Mouse (Mus musculus): Measurements from ENCODE around the gene Gm3285.
A peak's percentile ranks its signal among the peaks of the same experiment; 100 is the strongest.

Gene Gm3285

DNA sequence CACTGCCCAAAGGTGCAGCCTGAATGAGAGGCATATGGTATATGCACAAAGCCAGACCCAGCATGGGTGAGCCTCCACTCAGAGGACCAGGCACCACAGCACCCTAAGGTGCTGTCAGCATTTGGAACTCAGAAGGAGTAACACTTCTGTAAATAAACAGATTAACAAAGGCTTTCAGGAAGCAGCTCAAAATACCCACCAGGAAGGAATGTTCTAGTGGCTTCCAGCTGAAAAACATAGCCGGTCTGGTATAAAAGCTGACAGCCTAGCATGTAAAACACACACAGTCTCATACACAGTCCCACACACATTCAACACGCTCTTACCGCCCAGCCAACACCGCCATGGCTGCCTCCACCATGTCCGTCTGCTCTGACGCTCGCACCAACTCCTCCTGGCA lies at the start of gene Gm3285:
TSS of gene Gm3285 (plus strand) at position 301 of the 400 bp plus-strand sequence.
- no peak for DNase-seq (ENCODE audit: low spot score in 2 of 2)

DNA sequence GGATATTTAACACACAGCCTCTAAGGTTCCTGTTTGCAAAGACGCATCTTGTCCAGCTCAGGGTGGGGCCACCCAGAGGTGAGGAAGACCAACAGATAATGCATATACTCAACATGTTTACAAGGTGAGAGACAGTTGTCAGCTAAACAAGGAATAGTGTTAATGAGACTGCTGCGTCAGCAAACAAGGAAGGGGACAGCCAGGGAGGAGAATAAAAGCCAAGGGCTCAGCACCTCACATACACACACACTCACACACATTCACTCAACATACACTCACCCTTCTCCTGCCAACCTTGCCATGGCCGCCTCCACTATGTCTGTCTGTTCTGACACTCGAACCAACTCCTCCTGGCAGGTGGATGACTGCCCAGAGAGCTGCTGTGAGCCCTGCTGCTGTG lies 47.4 kb upstream of the Gm3285 start, which contains the start of gene Gm2696:
TSS of gene Gm2696 (plus strand) at position 301 of the 400 bp plus-strand sequence.
- no peak for DNase-seq (ENCODE audit: low spot score in 2 of 2)

DNA sequence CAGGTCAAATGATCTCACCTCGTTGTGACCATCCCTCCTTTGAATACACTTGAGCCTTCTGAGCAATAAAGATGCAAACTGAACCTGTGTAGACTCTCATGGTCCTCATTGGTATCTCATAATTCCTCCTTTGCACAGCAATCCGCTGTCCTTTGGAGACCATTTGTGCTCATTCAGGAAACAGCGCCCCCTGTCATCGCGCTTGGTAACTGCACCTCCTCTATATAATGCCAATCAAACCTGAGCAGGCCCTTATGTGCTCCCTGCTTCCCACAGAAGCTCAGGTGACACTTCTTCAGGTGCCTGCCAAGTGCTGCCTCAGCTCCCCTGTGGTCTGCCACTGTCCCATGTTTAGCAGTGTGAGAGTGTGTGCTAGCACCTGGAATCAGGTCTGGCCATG lies 46.3 kb upstream of the Gm3285 start:
- DNase-seq (ENCODE audit: low spot score in 2 of 2) = peak in 1 of 2 experiments; percentile 38

- DNase-seq (ENCODE audit: low spot score in 2 of 2) = no peak
Observed at GRCm38 (mm10) chr10:77818523-77818922, 43.3 kb upstream of the Gm3285 start.

DNA sequence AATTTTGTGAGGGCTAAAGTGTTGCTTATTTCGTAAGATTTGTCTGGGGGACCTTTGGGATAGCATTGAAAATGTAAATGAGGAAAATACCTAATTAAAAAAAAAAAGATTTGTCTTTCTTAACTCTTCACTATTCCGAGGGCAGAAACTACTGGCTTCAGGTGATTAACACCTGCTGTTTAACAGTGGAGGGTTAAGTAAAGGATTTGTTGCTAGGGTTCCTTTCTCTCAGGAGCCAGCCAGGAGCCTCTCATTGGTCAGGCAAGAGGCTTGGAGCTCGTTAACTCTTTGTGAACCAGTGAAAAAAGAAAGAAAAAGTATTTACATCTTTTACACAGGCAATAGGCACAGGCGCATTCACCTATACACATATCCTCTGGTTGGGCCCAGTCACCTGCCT lies 42.6 kb upstream of the Gm3285 start:
- no peak for DNase-seq (ENCODE audit: low spot score in 2 of 2)

DNA sequence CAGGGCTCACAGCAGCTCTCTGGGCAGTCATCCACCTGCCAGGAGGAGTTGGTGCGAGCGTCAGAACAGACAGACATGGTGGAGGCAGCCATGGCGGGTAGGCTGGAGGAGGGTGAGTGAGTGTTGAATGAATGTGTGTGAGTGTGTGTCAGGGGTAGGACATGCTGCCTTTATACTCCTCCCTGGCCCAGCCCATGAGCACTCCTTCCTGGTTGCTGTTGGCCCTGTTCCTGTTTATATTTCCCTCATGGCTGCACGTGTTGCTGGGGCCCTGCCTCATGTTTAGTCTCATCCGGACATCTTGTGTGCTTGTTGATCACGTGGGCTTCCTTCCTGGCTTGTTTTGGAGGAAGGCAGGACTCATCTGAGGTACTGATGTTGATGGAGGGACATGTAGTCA lies 34.8 kb upstream of the Gm3285 start, which contains the start of gene Krtap10-4:
TSS of gene Krtap10-4 (minus strand) at position 145 of the 400 bp plus-strand sequence.
- no peak for DNase-seq (ENCODE audit: low spot score in 2 of 2)

DNA sequence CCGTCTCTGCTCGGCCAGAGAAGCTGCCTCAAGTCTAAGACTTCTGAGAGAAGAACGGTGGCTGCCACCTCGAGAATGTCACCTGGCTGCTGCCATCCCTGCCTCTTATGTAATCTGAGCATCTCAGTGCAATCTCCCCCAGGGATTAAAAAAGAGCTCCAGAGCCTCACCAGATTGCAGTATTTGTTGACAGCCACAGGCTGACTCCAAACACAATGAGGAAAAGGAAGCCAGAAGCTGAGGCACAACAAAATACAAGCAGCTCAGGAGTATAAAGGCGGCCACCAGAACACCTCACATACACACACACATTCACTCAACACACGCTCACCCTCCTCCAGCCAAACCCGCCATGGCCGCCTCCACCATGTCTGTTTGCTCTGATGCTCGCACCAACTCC lies 26.1 kb upstream of the Gm3285 start, which contains the start of gene Krtap10-10:
TSS of gene Krtap10-10 (plus strand) at position 301 of the 400 bp plus-strand sequence.
- no peak for DNase-seq (ENCODE audit: low spot score in 2 of 2)

DNA sequence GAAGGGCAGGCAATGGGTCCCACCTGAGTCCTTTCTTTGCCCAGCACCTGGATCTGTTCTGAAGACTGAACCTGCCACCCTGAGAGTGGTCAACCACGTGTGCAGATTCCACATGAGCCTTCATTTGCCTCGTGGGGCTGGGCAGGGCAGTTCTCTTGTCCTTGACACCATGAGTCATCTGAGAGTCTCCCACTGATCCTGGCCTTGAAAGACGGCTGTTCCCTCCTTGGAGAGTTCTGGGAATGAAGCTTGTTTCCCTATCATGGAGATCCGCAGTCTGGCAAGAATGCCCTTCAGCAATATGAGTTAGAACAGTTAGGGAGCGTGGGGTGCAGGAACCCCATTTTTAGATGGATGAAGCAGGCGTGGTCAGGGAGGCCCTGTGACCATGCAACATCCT lies 22.8 kb upstream of the Gm3285 start:
- DNase-seq (ENCODE audit: low spot score in 2 of 2) = no peak

GRCm38 (mm10) chr10:77846503-77846902 lies 15.3 kb upstream of the Gm3285 start, which contains the start of gene Gm36176:
Gene Gm36176 (plus strand): TSS chr10:77846803.
- DNase-seq (ENCODE audit: low spot score in 2 of 2) = no peak

- DNase-seq (ENCODE audit: low spot score in 2 of 2) = no peak
Observed at GRCm38 (mm10) chr10:77846961-77847360, 14.8 kb upstream of the Gm3285 start.

GRCm38 (mm10) chr10:77847538-77847937 lies 14.2 kb upstream of the Gm3285 start:
- no peak for DNase-seq (ENCODE audit: low spot score in 2 of 2)

DNA sequence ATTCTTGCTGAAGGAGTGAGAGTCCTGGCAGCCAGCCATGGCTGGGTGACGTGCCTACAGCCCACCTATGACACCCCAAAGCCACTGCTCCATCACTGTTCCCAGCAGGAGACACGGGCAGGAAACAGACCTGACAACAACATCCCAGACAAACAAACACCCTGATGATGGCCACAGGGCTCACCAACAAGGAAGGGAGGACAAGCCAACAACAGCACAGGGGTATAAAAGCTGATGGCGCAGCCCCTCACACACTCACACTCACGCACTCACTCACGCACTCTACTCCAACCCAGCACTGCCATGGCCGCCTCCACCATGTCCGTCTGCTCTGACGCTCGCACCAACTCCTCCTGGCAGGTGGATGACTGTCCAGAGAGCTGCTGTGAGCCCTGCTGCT lies 9.2 kb upstream of the Gm3285 start, which contains the start of gene Gm10318:
TSS of gene Gm10318 (plus strand) at position 301 of the 400 bp plus-strand sequence.
- DNase-seq (ENCODE audit: low spot score in 2 of 2) = no peak

DNA sequence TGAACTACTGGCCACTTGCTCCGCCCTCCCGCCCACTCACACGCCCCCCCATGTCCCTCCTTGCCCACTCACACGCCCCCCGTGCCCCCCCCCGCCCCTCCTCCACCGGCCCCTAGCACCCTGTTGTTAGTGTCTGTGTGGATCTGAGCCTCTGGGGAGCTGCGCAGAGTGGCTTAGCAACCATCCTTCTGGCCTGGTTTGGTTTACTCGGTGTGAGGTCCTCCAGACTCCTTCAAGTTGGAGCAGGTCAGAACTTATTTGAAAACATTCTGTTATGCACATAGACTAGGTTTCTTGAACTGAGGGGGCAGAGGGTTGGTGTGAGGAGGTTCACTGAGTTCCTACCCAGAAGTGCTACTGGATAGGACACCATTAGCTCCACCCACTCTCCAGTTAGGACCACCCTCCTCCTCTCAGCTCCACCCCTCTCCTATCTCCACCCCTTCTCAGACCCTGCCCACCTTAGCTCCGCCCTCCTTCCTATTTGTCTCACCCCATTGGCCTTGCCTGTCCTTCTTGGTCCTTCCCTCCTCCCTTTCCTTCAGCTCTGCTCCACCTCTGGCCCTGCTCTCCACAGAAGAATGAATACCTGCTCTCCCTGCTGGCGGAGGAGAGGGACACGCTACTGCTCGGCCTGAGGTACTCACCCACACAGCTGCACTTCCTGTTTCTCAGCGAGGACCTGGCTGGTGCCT lies 2.4 kb downstream of the Gm3285 start:
- no peak for DNase-seq (ENCODE audit: low spot score in 2 of 2)

DNA sequence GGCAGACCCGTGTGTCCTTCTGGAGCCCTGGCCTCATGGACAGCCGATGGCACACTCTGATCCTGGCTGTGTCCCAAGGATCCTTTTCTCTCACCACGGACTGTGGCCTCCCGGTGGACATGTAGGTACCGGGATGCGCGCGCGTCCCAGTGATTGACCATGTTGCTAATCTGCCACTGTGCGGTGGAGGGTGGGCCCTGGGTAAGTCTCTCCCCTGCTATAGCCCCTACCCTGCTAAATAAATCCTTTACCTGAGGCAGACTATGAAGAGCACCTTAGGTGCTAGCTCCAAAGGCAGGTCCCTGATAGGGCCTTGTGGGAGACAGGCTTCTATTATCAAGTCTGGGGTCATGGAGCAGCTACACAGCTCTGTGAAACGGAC lies 3.0 kb downstream of the Gm3285 start:
- DNase-seq (ENCODE audit: low spot score in 2 of 2) = no peak

DNA sequence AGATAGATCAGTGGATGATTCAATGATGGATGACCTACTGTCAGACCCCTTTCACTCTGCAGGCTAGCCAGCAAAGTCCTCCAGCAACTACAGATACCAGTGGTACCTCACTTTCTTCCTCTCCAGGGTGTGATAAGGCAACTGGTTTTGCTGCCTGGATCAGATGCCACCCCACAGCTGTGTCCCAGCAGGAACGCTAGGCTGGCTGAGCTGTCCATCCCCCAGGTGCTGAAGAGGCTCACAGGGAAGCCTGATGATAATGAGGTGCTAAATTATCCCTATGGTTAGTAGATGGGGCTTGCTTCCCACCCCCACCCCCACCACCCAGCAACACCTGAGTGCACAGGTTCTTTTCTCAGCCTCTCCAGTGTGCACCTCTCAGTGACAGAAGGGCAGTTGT lies 5.8 kb downstream of the Gm3285 start:
- no peak for DNase-seq (ENCODE audit: low spot score in 2 of 2)

- DNase-seq (ENCODE audit: low spot score in 2 of 2) = no peak
Observed at GRCm38 (mm10) chr10:77869651-77870050, 7.9 kb downstream of the Gm3285 start.

DNA sequence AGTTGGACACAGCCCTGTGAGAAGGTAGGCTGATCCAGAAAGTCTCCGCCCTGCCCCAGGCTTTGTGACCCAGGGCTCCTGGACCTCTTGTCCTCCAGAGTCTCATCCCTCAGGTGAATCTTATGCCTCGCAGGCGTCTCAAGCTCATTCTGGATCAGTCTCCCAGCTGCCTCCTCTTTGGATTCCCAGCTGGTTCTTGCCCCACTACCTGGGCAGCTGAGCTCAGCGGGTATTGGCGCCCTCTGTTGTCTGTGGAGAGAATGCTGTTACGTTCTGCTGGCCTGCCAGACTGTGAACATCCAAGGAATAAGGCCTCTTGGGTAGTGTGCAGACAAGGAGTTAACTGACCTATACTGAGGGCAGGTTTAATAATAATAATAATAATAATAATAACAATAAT lies 17.2 kb downstream of the Gm3285 start:
- DNase-seq (ENCODE audit: low spot score in 2 of 2) = no peak

DNA sequence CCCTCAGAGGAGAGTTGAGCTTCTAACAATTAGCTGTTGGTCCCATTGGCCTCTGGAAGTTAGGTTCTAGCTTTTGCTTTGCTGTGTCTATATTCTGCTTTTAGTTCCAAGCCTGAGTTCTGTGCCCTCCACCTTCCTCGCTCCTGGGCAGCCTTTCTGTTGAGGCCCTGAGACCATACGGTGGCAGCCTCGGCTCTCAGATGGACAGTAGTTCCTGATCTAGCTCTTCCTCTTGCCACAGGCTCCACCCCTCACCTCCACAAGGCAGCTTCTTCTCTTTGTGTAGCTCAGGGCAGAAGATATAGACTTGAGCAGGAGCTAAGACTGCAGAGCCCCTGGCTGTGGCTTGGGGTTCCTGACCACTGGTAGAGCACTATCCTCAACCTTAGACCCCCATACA lies 18.5 kb downstream of the Gm3285 start:
- no peak for DNase-seq (ENCODE audit: low spot score in 2 of 2)

- no peak for DNase-seq (ENCODE audit: low spot score in 2 of 2)
Observed at GRCm38 (mm10) chr10:77882553-77882952, 20.8 kb downstream of the Gm3285 start.

DNA sequence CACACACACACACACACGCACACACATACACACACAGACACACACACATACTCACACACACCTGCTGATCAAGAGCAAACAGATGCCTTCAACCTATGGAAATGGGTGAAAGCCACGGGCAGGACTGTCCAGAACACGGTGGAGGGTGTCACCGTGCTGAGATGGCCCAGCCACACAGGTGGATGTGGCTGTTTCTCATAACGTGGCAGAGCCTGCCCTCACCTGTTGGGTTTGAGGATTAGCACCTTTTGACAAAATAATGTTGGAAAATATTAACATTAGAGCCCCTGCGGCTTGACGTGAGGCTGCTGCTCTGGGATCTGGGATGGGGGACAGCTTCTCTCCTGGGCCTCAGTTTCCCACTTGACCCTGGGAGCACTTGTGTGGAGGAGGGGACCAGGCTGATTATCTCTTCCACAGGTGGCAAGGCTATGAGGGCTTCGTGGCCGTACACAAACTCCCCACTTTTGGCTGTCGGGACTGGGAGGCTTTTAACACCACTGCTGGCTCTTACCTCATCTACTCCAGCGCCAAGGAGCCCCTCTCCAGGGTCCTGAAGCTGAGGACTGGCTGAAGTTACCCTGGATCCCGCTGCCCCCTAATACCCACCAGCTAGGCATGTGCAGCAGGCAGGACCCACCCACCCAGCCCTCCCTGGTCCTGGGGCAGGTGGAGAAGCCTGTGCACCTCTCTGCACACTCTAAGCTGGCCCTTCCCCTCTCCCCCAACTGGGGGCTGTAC lies 24.4 kb downstream of the Gm3285 start:
- no peak for DNase-seq (ENCODE audit: low spot score in 2 of 2)

- no peak for DNase-seq (ENCODE audit: low spot score in 2 of 2)
Observed at GRCm38 (mm10) chr10:77890987-77891565, 29.3 kb downstream of the Gm3285 start.

GRCm38 (mm10) chr10:77895562-77895961 lies 33.8 kb downstream of the Gm3285 start:
- no peak for DNase-seq (ENCODE audit: low spot score in 2 of 2)

DNA sequence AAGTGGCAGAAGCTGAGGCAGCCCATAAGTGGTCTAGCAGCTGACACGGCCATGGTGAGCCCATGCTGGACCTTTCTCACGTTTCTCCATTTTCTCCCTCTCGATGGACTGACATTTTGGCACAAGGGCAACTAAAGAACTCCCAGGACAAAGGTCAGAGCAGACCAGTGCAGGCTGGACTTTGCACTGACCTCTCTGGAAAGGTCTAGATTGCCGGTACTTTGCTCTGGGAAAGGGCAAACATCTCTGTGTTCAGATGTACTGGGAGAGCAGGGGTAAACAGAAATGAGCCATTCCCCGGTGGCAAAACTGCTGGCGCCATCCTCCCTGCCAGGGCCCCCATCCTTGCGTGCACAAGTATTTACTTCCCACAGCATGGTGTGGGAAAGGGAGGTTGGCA lies 38.4 kb downstream of the Gm3285 start:
- DNase-seq (ENCODE audit: low spot score in 2 of 2) = no peak
